Mouse (Mus musculus) WW6 (cell line): Measurements from ENCODE around the gene Nus1.

Source experiments
- DNase-seq: peaks from one replicate; pipeline ENCODE4 v3.0.0-alpha.2; 2013; ENCODE audit warnings: low read depth, low spot score

Nus1 gene

DNA sequence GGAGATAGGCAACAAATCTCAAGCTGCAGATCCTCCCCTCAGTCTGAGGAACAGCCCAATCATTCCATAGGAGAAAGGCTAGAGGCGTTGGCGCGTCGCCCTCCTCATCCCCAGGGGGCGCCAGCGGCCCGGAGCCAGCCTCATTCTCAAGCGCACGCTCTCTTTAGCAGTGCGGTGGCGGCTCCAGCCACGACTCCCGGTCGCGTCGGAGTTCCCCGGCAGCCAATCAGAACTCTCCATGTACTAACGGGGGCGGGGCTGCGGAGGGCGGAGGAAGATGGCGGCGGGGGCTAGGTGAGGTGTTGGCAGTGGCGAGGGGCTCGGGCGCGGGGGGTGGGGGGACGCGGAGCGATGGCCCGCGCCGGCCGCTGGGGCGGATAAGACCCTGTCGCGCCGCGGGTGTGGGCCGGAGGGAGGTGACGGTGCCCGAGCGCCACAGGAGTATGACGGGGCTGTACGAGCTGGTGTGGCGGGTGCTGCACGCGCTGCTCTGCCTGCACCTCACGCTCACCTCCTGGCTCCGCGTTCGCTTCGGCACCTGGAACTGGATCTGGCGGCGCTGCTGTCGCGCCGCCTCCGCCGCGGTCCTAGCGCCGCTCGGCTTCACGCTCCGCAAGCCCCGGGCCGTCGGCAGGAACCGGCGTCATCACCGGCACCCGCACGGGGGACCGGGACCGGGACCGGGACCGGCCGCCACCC, at the start of gene Nus1:
Gene Nus1, plus strand, starts transcription at position 249 of the 699 bp plus-strand sequence.
- DNase-seq = peak; percentile 91

DNA sequence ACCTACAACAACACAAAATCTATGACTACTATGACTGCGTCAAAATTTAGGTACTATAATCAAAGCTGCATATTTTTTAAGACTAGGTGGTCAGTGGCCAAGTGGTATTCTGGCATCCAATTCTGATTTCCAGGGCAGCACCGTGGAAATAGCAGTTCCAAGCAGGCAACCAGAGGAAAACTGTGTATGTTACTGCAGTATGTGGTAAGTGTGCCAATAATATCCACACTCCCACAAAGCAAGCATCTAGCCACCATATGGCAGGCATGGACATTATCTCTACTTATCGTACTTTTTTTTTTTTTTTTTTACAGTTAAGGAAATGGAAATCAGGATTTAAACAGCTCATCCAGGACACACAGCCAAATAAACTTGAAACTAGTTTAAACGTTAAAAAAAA, 49.0 kb upstream of the Nus1 start:
- DNase-seq = no peak

GRCm38 (mm10) chr10:52373834-52374233, 43.5 kb upstream of the Nus1 start:
- DNase-seq = no peak

GRCm38 (mm10) chr10:52374651-52375050, 42.7 kb upstream of the Nus1 start:
- no peak for DNase-seq

- no peak for DNase-seq
Observed at GRCm38 (mm10) chr10:52376422-52376821, 40.9 kb upstream of the Nus1 start.

- DNase-seq = no peak
Observed at GRCm38 (mm10) chr10:52377813-52378212, 39.5 kb upstream of the Nus1 start.

DNA sequence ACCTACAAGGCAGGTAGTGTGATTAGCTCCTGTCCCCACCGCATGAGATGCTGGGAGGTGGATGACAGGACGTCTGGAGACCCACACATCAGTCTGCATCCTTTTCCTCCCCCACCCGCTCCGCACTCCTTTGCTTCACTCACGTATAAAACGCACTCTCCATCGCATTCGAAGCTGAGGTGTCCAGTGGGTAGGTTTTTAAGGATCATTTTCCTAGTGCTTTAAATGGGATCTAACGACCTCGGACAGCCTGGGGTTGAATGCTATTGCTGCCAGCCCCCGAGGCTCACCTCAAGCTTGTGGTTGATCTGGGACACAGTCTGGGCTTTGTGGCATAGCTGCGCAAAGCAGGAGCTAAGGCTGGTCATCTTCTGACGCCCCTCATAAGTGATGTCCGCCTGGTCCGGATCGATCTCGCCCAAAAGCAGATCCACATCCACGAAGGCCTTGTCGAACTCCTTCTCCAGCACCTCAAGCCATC, 36.0 kb upstream of the Nus1 start:
- DNase-seq = no peak

DNA sequence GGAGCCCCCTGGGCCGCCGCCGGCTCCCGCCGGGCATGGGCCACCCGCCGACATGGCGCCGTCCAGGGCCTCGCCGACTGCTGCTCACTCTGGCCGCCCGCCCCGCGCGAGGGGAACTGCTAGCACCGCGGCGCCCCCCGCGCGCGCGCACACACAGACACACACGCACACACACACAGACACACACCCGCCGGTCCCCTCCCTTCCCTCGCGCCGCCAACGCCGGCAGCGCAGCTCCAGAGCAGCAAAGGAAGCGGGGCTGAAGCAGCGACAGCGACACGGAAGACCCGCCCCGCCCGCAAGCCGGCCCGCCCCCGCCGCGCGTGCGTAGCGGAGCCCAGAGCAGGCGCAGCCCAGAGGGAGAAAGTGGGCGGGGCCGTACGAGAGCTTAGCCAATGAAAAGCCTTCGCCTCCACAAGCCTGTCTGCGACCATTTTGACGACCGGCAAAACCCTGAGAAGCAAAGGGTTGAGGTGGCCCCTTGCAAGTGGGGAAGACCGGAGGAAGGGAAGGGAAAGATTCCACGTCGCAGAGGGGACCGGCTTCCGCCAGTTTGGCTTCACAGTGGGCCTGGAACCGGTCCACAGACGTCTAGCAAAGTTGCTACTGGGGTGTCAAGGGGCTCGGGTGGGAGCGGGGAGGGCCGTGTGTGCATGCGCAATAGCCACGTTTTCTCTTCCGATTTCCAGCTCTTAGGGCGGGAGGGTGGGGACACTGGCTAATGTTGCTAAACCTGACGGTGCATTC, 35.3 kb upstream of the Nus1 start, which contains the start of gene Gopc:
Gene Gopc, minus strand, starts transcription at position 280 of the 747 bp plus-strand sequence.
- DNase-seq = peak; percentile 87

- no peak for DNase-seq
Observed at GRCm38 (mm10) chr10:52383022-52383421, 34.3 kb upstream of the Nus1 start.

DNA sequence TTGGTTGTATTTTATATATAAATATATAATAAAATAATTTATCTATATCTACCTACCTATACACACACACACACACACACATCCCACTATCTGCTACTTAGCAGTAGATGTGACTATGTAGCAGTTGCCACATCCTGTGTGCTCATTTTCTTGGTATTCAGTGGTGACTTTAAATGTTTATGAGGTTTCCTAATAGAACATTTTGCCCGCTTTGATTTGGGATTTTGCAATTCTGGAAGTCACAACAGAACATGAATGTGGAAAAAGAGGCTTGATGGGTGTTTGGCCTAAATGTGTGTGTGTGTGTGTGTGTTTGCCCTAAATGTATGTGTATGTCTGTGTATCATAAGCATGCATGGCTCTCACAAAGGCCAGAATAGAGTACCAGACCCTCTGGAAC, 33.8 kb upstream of the Nus1 start:
- no peak for DNase-seq

DNA sequence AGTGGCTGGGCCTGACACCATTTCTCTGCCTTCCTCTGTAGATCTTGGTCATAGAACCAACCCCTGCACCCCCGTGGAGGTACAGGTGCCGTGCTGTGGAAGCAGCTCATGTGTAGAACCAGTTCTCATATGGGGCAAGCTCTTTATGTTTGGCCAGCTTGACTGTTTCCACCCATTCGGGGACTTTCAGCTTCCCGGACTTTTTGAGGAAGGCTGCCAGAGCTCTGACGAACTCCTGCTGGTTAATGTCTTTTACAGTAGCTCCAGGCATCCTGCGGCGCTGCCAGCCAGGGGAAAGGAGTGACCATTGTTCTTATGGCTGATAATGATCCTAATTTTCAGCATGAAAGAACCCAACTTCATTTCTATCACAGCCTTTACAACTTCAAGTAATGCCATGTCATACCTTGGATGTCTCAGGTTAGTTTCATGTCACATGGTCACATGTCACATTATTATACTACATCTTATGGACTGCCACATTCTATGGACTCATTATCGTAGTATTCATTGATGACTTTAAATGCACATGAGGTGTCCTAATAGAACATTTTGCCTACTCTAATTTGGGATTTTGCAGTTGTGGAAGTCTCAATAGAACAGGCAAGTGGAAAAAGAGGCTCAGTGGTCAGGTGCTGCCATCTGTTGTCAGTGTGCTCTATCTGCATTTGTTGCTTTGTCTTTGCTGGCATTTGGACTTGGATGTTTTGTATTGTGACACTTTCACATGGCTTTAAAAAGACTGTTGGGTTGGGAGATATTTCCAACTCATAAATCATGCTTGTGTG, 32.3 kb upstream of the Nus1 start:
- DNase-seq = no peak

DNA sequence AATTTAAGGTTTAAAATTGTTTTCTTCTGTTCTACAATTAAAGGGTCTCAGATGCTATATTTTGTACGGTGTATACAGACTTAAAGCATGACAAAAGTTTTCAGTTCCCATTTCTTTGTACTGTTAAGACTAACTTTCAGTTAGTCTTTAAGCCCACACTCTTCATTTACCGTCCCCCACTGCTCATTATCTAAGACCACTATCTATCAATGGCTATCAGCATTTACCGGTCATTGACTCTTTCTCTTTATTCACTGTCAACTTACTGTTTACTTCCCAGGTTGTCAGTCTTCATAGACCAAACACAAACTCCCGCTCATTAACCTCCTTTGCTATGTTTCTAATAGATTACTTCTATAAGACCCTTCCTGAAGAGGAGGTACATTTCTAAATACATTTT, 30.2 kb upstream of the Nus1 start:
- DNase-seq = no peak

GRCm38 (mm10) chr10:52388922-52389430, 28.4 kb upstream of the Nus1 start, which contains the start of gene Nepn:
Gene Nepn (plus strand): TSS chr10:52388972.
- DNase-seq = no peak

- DNase-seq = no peak
Observed at GRCm38 (mm10) chr10:52389438-52389837, 27.9 kb upstream of the Nus1 start.

DNA sequence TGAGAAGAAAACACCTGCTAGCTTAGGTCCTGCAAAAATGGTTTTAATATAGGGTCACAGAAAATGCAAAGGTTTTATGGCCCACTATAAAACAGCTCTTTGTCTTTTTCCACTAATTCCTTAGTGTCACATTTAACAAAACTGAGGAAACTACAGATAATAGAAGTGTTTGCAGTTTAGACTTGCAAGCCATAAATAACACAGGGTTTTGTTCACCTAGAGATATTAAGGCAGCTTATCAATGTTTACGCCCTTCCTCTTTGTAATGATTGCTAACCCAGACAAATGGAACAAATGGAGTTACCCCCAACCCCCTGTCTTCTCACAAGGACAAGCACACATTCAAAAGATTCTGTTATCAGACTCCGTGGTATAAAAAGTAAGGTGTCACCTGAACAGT, 26.1 kb upstream of the Nus1 start:
- no peak for DNase-seq

DNA sequence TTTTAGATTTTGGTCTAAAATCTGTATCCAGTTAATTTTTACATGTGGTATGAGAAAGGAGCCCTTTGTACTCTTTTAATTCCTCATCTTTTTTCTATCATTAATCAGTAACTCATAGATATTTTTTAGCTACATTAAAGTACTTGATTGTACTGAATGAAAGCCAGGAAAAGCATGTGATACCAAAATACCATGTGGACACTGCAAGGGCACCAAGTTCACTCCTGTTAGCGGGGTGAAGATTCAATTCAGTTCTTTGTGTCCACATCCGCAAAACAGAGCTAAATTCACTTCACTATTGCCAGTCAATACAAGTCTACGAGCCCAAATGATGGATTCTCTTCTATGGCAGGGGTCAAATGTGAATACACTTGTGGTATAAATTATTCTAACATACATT, 20.7 kb upstream of the Nus1 start:
- no peak for DNase-seq

- no peak for DNase-seq
Observed at GRCm38 (mm10) chr10:52398715-52399114, 18.6 kb upstream of the Nus1 start.

- DNase-seq = no peak
Observed at GRCm38 (mm10) chr10:52399722-52400121, 17.6 kb upstream of the Nus1 start.

GRCm38 (mm10) chr10:52405160-52405559, 12.2 kb upstream of the Nus1 start:
- DNase-seq = no peak

GRCm38 (mm10) chr10:52407526-52407925, 9.8 kb upstream of the Nus1 start:
- DNase-seq = no peak

- DNase-seq = no peak
Observed at GRCm38 (mm10) chr10:52415020-52415419, 2.3 kb upstream of the Nus1 start.

- no peak for DNase-seq
Observed at GRCm38 (mm10) chr10:52416458-52416857, 889 bp upstream of the Nus1 start.
